Mouse (Mus musculus) embryonic fibroblast, embryonic 13.5 days (primary cell): ENCODE data around the gene Tdpoz1. TPM values are rescaled to one million over a fixed set of nuclear protein-coding genes. Genes with fewer than 3 reads are reported as not detected.
"Not testable (repeated sequence)": the region's sequence is repeated elsewhere in the genome, so short reads cannot be mapped to it uniquely, and the experiment has no call there.

ENCODE experiments used
- H3K27ac ChIP-seq: 2 replicates; pipeline ENCODE4 v1.5.1; 2012; ENCODE audit warnings: low read length, control low read depth, inconsistent platforms; ENCODE audit not compliant: insufficient read depth
- H3K4me1 ChIP-seq: 2 replicates; pipeline ENCODE4 v1.6.1; 2011; ENCODE audit warnings: low read length; ENCODE audit not compliant: control insufficient read depth, insufficient read depth
- H3K4me3 ChIP-seq: 2 replicates; pipeline ENCODE4 v1.5.1; 2011; ENCODE audit warnings: mild to moderate bottlenecking, control low read depth, low read length; ENCODE audit not compliant: insufficient read depth
- CTCF ChIP-seq: IDR thresholded peaks from 2 replicates; pipeline ENCODE4 v1.5.1; 2011; ENCODE audit warnings: mild to moderate bottlenecking, control low read depth, low read length, moderate library complexity, borderline replicate concordance; ENCODE audit not compliant: insufficient read depth
- POLR2A ChIP-seq: IDR thresholded peaks from 2 replicates; pipeline ENCODE4 v1.6.1; 2011; ENCODE audit warnings: low read depth, mild to moderate bottlenecking, control low read depth, low read length, moderate library complexity
- polyA plus RNA-seq: library from polyadenylated mRNA; stranded (reverse); fragments of >200 nt; gene quantifications from 2 replicates; pipeline ENCODE4 v1.2.4, GENCODE M21; 2011; ENCODE audit warnings: low read depth; ENCODE audit not compliant: missing spikeins, insufficient read length

Gene Tdpoz1
- not detected in 2 replicates for polyA plus RNA-seq

- not testable (repeated sequence) for H3K4me1 ChIP-seq, H3K4me3 ChIP-seq, H3K27ac ChIP-seq
Observed at GRCm38 (mm10) chr3:93676210-93676609, at the start of gene Tdpoz1. Gene Tdpoz1 (minus strand): TSS chr3:93676310.

- not testable (repeated sequence) for H3K4me3 ChIP-seq, H3K4me1 ChIP-seq, H3K27ac ChIP-seq
Observed at GRCm38 (mm10) chr3:93708969-93709637, 33.0 kb upstream of the Tdpoz1 start.

- not testable (repeated sequence) for H3K27ac ChIP-seq, H3K4me3 ChIP-seq, H3K4me1 ChIP-seq
Observed at GRCm38 (mm10) chr3:93692970-93693369, 16.9 kb upstream of the Tdpoz1 start, which contains the start of gene Gm37596. Gene Gm37596 (minus strand): TSS chr3:93693070.

- not testable (repeated sequence) for H3K4me1 ChIP-seq, H3K27ac ChIP-seq, H3K4me3 ChIP-seq
Observed at GRCm38 (mm10) chr3:93670805-93671503, 5.2 kb downstream of the Tdpoz1 start.

GRCm38 (mm10) chr3:93654260-93654659 is 21.9 kb downstream of the Tdpoz1 start:
- Histone ChIP-seq H3K4me3 (no peak overlapping the region), H3K27ac (no peak overlapping the region)

GRCm38 (mm10) chr3:93652586-93652985 is 23.5 kb downstream of the Tdpoz1 start, which contains the start of gene Tdpoz2:
Gene Tdpoz2 (minus strand): TSS chr3:93652686.
- H3K27ac ChIP-seq: no peak within 1 kb of the TSS
- H3K4me1 ChIP-seq: no peaks in the 10 kb centered on the region
- H3K4me3 ChIP-seq: no peak within 1 kb of the TSS
- TF ChIP-seq CTCF (no peak), POLR2A (no peak)

More at GRCm38 (mm10) chr3:93654260-93654659, 21.9 kb downstream of the Tdpoz1 start:
- no peaks in the 10 kb centered on the region for H3K4me1 ChIP-seq
- no peak for TF ChIP-seq POLR2A
- no peak for TF ChIP-seq CTCF

GRCm38 (mm10) chr3:93630917-93631714 is 45.0 kb downstream of the Tdpoz1 start:
- not testable (repeated sequence) for H3K27ac ChIP-seq, H3K4me3 ChIP-seq, H3K4me1 ChIP-seq

Other genes starting within 250 kb of the Tdpoz1 start
- 0.17 and 0.32 TPM in 2 replicates for gene Tchh, start 234.0 kb downstream of the Tdpoz1 start, polyA plus RNA-seq
- not detected in 2 replicates for gene Tchhl1, start 207.6 kb downstream of the Tdpoz1 start, polyA plus RNA-seq
- 1,573 and 1,846 TPM in 2 replicates for gene S100a11, start 155.8 kb downstream of the Tdpoz1 start, polyA plus RNA-seq
- gene S100a10, start 121.2 kb downstream of the Tdpoz1 start, polyA plus RNA-seq: 373 and 491 TPM in 2 replicates
- not detected in 2 replicates for gene Tdpoz2, start 23.6 kb downstream of the Tdpoz1 start, polyA plus RNA-seq
- gene Gm37596, start 16.8 kb upstream of the Tdpoz1 start, polyA plus RNA-seq: not detected in 2 replicates
- not detected in 2 replicates for gene Gm5773, start 96.7 kb upstream of the Tdpoz1 start, polyA plus RNA-seq
- gene Tdpoz4, start 120.1 kb upstream of the Tdpoz1 start, polyA plus RNA-seq: not detected in 2 replicates
- gene Tdpoz3, start 149.7 kb upstream of the Tdpoz1 start, polyA plus RNA-seq: not detected in 2 replicates